Mouse (Mus musculus): ENCODE results near the gene Fam162a. TPM values are rescaled to one million over a fixed set of nuclear protein-coding genes. Genes with fewer than 3 reads are reported as not detected.
"Not testable (repeated sequence)": the region's sequence is repeated elsewhere in the genome, so short reads cannot be mapped to it uniquely, and the experiment has no call there.

Gene Fam162a
- polyA plus RNA-seq, 1 experiment from 2014 or later: 952 TPM

- not testable (repeated sequence) for H3K4me2 ChIP-seq (ENCODE audit: low read depth, low read length); ATAC-seq (replicated peaks; ENCODE audit: extremely low read depth, insufficient read depth, low FRiP score); H3K9ac ChIP-seq (ENCODE audit: low read length); H3K27ac ChIP-seq (ENCODE audit: low read length); H3K27me3 ChIP-seq (ENCODE audit: control insufficient read depth, insufficient read depth, low read length); H3K36me3 ChIP-seq (ENCODE audit: control insufficient read depth, insufficient read depth); H3K4me3 ChIP-seq (ENCODE audit: low read length); H3K9me3 ChIP-seq (replicated peaks; ENCODE audit: control insufficient read depth, low read length); H3K4me1 ChIP-seq (ENCODE audit: control insufficient read depth, insufficient read depth, low read length)
- WGBS: 92% methylated on average over 4 of the region's 4 CpGs
Observed at GRCm38 (mm10) chr16:35998852-35999251, 72.5 kb downstream of the Fam162a start.

Other genes starting within 250 kb of the Fam162a start
- 1.7 and 2.5 TPM in 2 replicates for gene Parp14, start 200.1 kb downstream of the Fam162a start, polyA plus RNA-seq (2015; fragmentation: Nextera tagmentation; extraction: Ambion mirVana)
- 11.0 and 15.4 TPM in 2 replicates for gene Parp9, start 133.1 kb downstream of the Fam162a start, polyA plus RNA-seq (2015; fragmentation: Nextera tagmentation; extraction: Ambion mirVana)
- gene Dtx3l, start 132.4 kb downstream of the Fam162a start, polyA plus RNA-seq (2015; fragmentation: Nextera tagmentation; extraction: Ambion mirVana): 7.7 and 9.4 TPM in 2 replicates
- 41.4 and 43.5 TPM in 2 replicates for gene Kpna1, start 92.8 kb downstream of the Fam162a start, polyA plus RNA-seq (2015; fragmentation: Nextera tagmentation; extraction: Ambion mirVana)
- 6.5 and 6.9 TPM in 2 replicates for gene Wdr5b, start 30.4 kb downstream of the Fam162a start, polyA plus RNA-seq (2015; fragmentation: Nextera tagmentation; extraction: Ambion mirVana)
- gene Ccdc58, start 91 bp upstream of the Fam162a start, polyA plus RNA-seq (2015; fragmentation: Nextera tagmentation; extraction: Ambion mirVana): 82.2 and 98.9 TPM in 2 replicates
- 0.05 TPM in 1 of 2 replicates, not detected in the other for gene Csta1, start 59.6 kb upstream of the Fam162a start, polyA plus RNA-seq (2015; fragmentation: Nextera tagmentation; extraction: Ambion mirVana)
- gene Stfa2l1, start 85.2 kb upstream of the Fam162a start, polyA plus RNA-seq (2015; fragmentation: Nextera tagmentation; extraction: Ambion mirVana): 0.42 and 0.93 TPM in 2 replicates
- gene Gm5483, start 112.6 kb upstream of the Fam162a start, polyA plus RNA-seq (2015; fragmentation: Nextera tagmentation; extraction: Ambion mirVana): 2.0 and 2.6 TPM in 2 replicates
- gene Gm5416, start 138.8 kb upstream of the Fam162a start, polyA plus RNA-seq (2015; fragmentation: Nextera tagmentation; extraction: Ambion mirVana): not detected in 2 replicates
- gene 2010005H15Rik, start 149.9 kb upstream of the Fam162a start, polyA plus RNA-seq (2015; fragmentation: Nextera tagmentation; extraction: Ambion mirVana): 1.2 TPM in 1 of 2 replicates, not detected in the other
- gene Stfa1, start 205.4 kb upstream of the Fam162a start, polyA plus RNA-seq (2015; fragmentation: Nextera tagmentation; extraction: Ambion mirVana): 3.6 and 4.0 TPM in 2 replicates